Mouse (Mus musculus): ENCODE results near the gene Ptpn18.

GRCm38 (mm10) chr1:34484470-34484869, 24.9 kb downstream of the Ptpn18 start:
- no peak for TF ChIP-seq TBP (conservative IDR thresholded peaks at IDR 0.05; ENCODE audit: low read depth, low read length)
- TF ChIP-seq CTCF (conservative IDR thresholded peaks at IDR 0.05 in 1 of 2, IDR thresholded peaks at IDR 0.05 in 1 of 2; ENCODE audit: low read depth in 2 of 2, low read length in 2 of 2): no peak
- no peak for TF ChIP-seq ZMIZ1 (IDR thresholded peaks at IDR 0.05; ENCODE audit: low read depth, low read length)
- TF ChIP-seq RAD21 (IDR thresholded peaks at IDR 0.05; ENCODE audit: low read depth, low read length): no peak
- TF ChIP-seq POLR2A (IDR thresholded peaks at IDR 0.05; ENCODE audit: low read depth, low read length): no peak
- TF ChIP-seq NRF1 (IDR thresholded peaks at IDR 0.05; ENCODE audit: low read depth, low read length): no peak
- TF ChIP-seq GABPA (IDR thresholded peaks at IDR 0.05; ENCODE audit: insufficient replicate concordance, low read depth, low read length): no peak
- no peak for TF ChIP-seq UBTF (IDR thresholded peaks at IDR 0.05; ENCODE audit: low read depth, low read length)
- no peak for TF ChIP-seq JUND (conservative IDR thresholded peaks at IDR 0.05; ENCODE audit: low read depth, low read length)
- TF ChIP-seq SIN3A (IDR thresholded peaks at IDR 0.05; ENCODE audit: low read length): no peak

All from CH12.LX (cell line).